Mouse (Mus musculus): ENCODE results near the gene Ccdc170. TPM values are rescaled to one million over a fixed set of nuclear protein-coding genes. Genes with fewer than 3 reads are reported as not detected.

Ccdc170 gene
- polyA plus RNA-seq, 1 experiment from 2014 or later = not detected

- 92% methylated on average over 1 of the region's 1 CpGs for WGBS (ENCODE audit: insufficient replicate concordance)
- Histone ChIP-seq H3K27ac (ENCODE audit: low read depth) (no peak overlapping the region), H3K4me1 (ENCODE audit: insufficient read depth) (0 out of 2 replicates have a peak, but pooled peaks cover 6% of the 10 kb centered on the region), H3K36me3 (replicated peaks; ENCODE audit: insufficient read depth, low read length) (no peaks in the 10 kb centered on the region), H3K9ac (replicated peaks) (no peak overlapping the region), H3K4me3 (ENCODE audit: low read depth, low read length) (no peak overlapping the region), H3K9me3 (ENCODE audit: low read length) (no peaks in the 10 kb centered on the region), H3K27me3 (ENCODE audit: insufficient read depth, low read length) (no peaks in the 10 kb centered on the region), H3K4me2 (ENCODE audit: low read depth, low read length) (no peak overlapping the region)
- DNase-seq (no peak), ATAC-seq (no peak)
- TF ChIP-seq CTCF (IDR thresholded peaks at IDR 0.05; ENCODE audit: low read depth) (no peak), EP300 (IDR thresholded peaks at IDR 0.05; ENCODE audit: low read depth) (no peak)
Observed at GRCm38 (mm10) chr10:4483848-4484247, 1.5 kb downstream of the Ccdc170 start.

DNA sequence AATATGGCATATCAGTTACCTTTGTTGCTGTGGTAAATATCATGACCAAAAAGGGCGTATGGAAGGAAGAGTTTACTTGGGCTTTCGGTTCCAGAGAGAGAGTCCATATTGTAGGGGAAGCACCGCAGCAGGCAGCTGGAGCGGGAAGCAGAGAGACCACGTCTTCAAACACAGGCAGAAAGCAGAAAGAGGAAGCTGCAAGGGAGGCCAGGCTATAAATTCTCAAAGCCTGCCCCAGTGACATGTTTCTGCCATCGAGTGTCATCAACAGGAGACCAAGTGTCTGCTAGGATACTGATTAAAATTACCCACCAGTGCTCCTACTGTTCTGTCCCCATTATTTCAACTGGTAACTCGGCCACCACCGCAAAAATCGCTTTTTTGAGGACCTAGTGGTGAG, 2.7 kb downstream of the Ccdc170 start:
- no peak for TF ChIP-seq EP300 (IDR thresholded peaks at IDR 0.05; ENCODE audit: low read depth)
- TF ChIP-seq CTCF (IDR thresholded peaks at IDR 0.05; ENCODE audit: low read depth) = no peak
- peaks cover 8% of the 10 kb centered on the region for H3K4me1 ChIP-seq (ENCODE audit: insufficient read depth)
- no peaks in the 10 kb centered on the region for H3K36me3 ChIP-seq (replicated peaks; ENCODE audit: insufficient read depth, low read length)
- H3K9ac ChIP-seq (replicated peaks) = no peak overlapping the region
- H3K27ac ChIP-seq (ENCODE audit: low read depth) = no peak overlapping the region
- ATAC-seq (no peak), DNase-seq (no peak)
- H3K4me3 ChIP-seq (ENCODE audit: low read depth, low read length) = no peak overlapping the region
- no peaks in the 10 kb centered on the region for H3K9me3 ChIP-seq (ENCODE audit: low read length)
- no peaks in the 10 kb centered on the region for H3K27me3 ChIP-seq (ENCODE audit: insufficient read depth, low read length)
- H3K4me2 ChIP-seq (ENCODE audit: low read depth, low read length) = no peak overlapping the region
- WGBS (ENCODE audit: insufficient replicate concordance) = 56% methylated on average over 9 of the region's 9 CpGs

- DNase-seq = no peak
- Histone ChIP-seq H3K27me3 (ENCODE audit: insufficient read depth, low read length) (no peaks in the 10 kb centered on the region), H3K9me3 (ENCODE audit: low read length) (no peaks in the 10 kb centered on the region), H3K9ac (replicated peaks) (no peak overlapping the region), H3K4me1 (ENCODE audit: insufficient read depth) (peaks cover 5% of the 10 kb centered on the region), H3K36me3 (replicated peaks; ENCODE audit: insufficient read depth, low read length) (no peaks in the 10 kb centered on the region), H3K27ac (ENCODE audit: low read depth) (no peak overlapping the region), H3K4me2 (ENCODE audit: low read depth, low read length) (no peak overlapping the region), H3K4me3 (ENCODE audit: low read depth, low read length) (no peak overlapping the region)
- WGBS (ENCODE audit: insufficient replicate concordance) = 85% methylated on average over 5 of the region's 5 CpGs
- ATAC-seq = no peak
- TF ChIP-seq EP300 (IDR thresholded peaks at IDR 0.05; ENCODE audit: low read depth) (no peak), CTCF (IDR thresholded peaks at IDR 0.05; ENCODE audit: low read depth) (no peak)
Observed at GRCm38 (mm10) chr10:4489865-4490264, 7.6 kb downstream of the Ccdc170 start.

DNA sequence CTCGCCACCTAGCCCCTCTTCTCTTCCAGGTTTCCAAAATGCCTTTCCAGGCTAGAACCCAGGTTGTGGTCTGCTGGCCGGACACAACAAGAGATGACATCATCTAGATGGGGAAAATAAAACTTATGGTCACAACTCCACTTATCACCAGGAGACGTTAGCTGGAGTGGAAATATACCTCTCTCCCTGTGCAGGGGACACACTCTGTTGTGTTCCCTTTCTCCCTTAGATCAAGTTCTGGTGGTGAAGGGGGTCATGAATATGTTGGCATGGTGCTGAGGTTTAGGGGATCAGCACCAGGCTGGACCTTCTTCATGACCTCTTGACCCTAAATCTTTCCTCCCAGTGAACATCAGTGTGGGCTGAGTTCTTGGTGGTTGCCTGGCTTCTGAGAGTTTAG, 9.0 kb downstream of the Ccdc170 start:
- H3K4me2 ChIP-seq (ENCODE audit: low read depth, low read length) = no peak overlapping the region
- H3K9ac ChIP-seq (replicated peaks) = no peak overlapping the region
- no peaks in the 10 kb centered on the region for H3K27me3 ChIP-seq (ENCODE audit: insufficient read depth, low read length)
- TF ChIP-seq CTCF (IDR thresholded peaks at IDR 0.05; ENCODE audit: low read depth) (no peak), EP300 (IDR thresholded peaks at IDR 0.05; ENCODE audit: low read depth) (no peak)
- H3K27ac ChIP-seq (ENCODE audit: low read depth) = no peak overlapping the region
- H3K9me3 ChIP-seq (ENCODE audit: low read length) = no peaks in the 10 kb centered on the region
- H3K4me1 ChIP-seq (ENCODE audit: insufficient read depth) = peaks cover 5% of the 10 kb centered on the region
- ATAC-seq = no peak
- H3K36me3 ChIP-seq (replicated peaks; ENCODE audit: insufficient read depth, low read length) = no peaks in the 10 kb centered on the region
- no peak overlapping the region for H3K4me3 ChIP-seq (ENCODE audit: low read depth, low read length)
- WGBS (ENCODE audit: insufficient replicate concordance) = 48% methylated on average over 2 of the region's 3 CpGs
- DNase-seq = no peak

- no peak overlapping the region for H3K4me2 ChIP-seq (ENCODE audit: low read depth, low read length)
- no peak overlapping the region for H3K4me3 ChIP-seq (ENCODE audit: low read depth, low read length)
- H3K36me3 ChIP-seq (replicated peaks; ENCODE audit: insufficient read depth, low read length) = no peaks in the 10 kb centered on the region
- H3K4me1 ChIP-seq (ENCODE audit: insufficient read depth) = peaks cover 5% of the 10 kb centered on the region
- H3K9me3 ChIP-seq (ENCODE audit: low read length) = no peaks in the 10 kb centered on the region
- 86% methylated on average over 1 of the region's 1 CpGs for WGBS (ENCODE audit: insufficient replicate concordance)
- no peak overlapping the region for H3K27ac ChIP-seq (ENCODE audit: low read depth)
- H3K9ac ChIP-seq (replicated peaks) = no peak overlapping the region
- DNase-seq (no peak), ATAC-seq (no peak)
- TF ChIP-seq EP300 (IDR thresholded peaks at IDR 0.05; ENCODE audit: low read depth) (no peak), CTCF (IDR thresholded peaks at IDR 0.05; ENCODE audit: low read depth) (no peak)
- H3K27me3 ChIP-seq (ENCODE audit: insufficient read depth, low read length) = no peaks in the 10 kb centered on the region
Observed at GRCm38 (mm10) chr10:4492045-4492444, 9.7 kb downstream of the Ccdc170 start.

GRCm38 (mm10) chr10:4492909-4493308, 10.6 kb downstream of the Ccdc170 start:
- TF ChIP-seq CTCF (IDR thresholded peaks at IDR 0.05; ENCODE audit: low read depth) (no peak), EP300 (IDR thresholded peaks at IDR 0.05; ENCODE audit: low read depth) (no peak)
- 37% methylated on average over 4 of the region's 4 CpGs for WGBS (ENCODE audit: insufficient replicate concordance)

GRCm38 (mm10) chr10:4503251-4503650, 20.9 kb downstream of the Ccdc170 start:
- no peaks in the 10 kb centered on the region for H3K9me3 ChIP-seq (ENCODE audit: low read length)
- no peaks in the 10 kb centered on the region for H3K4me1 ChIP-seq (ENCODE audit: insufficient read depth)
- no peaks in the 10 kb centered on the region for H3K36me3 ChIP-seq (replicated peaks; ENCODE audit: insufficient read depth, low read length)
- H3K27me3 ChIP-seq (ENCODE audit: insufficient read depth, low read length) = no peaks in the 10 kb centered on the region
- 83% methylated on average over 8 of the region's 8 CpGs for WGBS (ENCODE audit: insufficient replicate concordance)
- no peak overlapping the region for H3K27ac ChIP-seq (ENCODE audit: low read depth)
- H3K4me3 ChIP-seq (ENCODE audit: low read depth, low read length) = no peak overlapping the region
- no peak overlapping the region for H3K9ac ChIP-seq (replicated peaks)
- no peak for ATAC-seq
- TF ChIP-seq EP300 (IDR thresholded peaks at IDR 0.05; ENCODE audit: low read depth) (no peak), CTCF (IDR thresholded peaks at IDR 0.05; ENCODE audit: low read depth) (no peak)
- H3K4me2 ChIP-seq (ENCODE audit: low read depth, low read length) = no peak overlapping the region
- DNase-seq = no peak

More at GRCm38 (mm10) chr10:4492909-4493308, 10.6 kb downstream of the Ccdc170 start:
- Histone ChIP-seq H3K4me1 (ENCODE audit: insufficient read depth) (peaks cover 5% of the 10 kb centered on the region), H3K4me2 (ENCODE audit: low read depth, low read length) (no peak overlapping the region), H3K27ac (ENCODE audit: low read depth) (no peak overlapping the region), H3K4me3 (ENCODE audit: low read depth, low read length) (no peak overlapping the region), H3K9me3 (ENCODE audit: low read length) (no peaks in the 10 kb centered on the region), H3K9ac (replicated peaks) (no peak overlapping the region), H3K27me3 (ENCODE audit: insufficient read depth, low read length) (no peaks in the 10 kb centered on the region), H3K36me3 (replicated peaks; ENCODE audit: insufficient read depth, low read length) (no peaks in the 10 kb centered on the region)
- ATAC-seq (no peak), DNase-seq (no peak)
